Mouse (Mus musculus) stomach, postnatal 0 days (tissue): Measurements from ENCODE around the gene Cpm.

Experiments used
- CTCF ChIP-seq: IDR thresholded peaks from 2 replicates; pipeline ENCODE4 v1.5.1; 2016; ENCODE audit warnings: antibody characterized with exemption, low read depth, mild to moderate bottlenecking, moderate library complexity
- EP300 ChIP-seq: optimal IDR thresholded peaks from 2 replicates; pipeline ENCODE3; 2016; ENCODE audit warnings: antibody characterized with exemption

GRCm38 (mm10) chr10:117647158-117647505 lies 17.8 kb downstream of the Cpm start:
- TF ChIP-seq CTCF (no peak), EP300 (no peak)
